Mouse (Mus musculus): ENCODE measurements at regions not wholly inside any gene's neighbourhood (a gene's known extent, or its start where the extent isn't known, plus 50 kb on each side); places are given as distances from the start of the nearest gene placed in this dataset.

DNA sequence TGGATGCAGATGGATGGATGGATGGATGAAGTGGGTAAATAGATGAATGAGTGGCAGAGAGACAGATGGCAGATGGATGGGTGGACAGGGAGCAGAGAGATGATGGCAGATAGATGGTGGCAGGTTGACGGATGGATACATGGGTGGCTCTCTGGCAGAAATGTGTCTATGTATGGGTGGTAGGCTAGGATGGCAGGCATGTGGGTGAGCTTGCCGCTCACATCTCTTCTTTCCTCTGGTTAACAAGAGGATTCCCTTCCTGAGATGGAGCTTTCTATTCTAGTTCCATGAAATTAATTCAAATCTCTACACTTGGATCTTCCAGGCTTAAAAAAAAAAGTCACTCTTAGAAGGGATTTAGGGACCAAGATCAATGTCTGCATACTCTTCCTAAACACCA lies 101.1 kb downstream of the Cyp26b1 start:
- TF ChIP-seq CTCF (IDR thresholded peaks at IDR 0.05; ENCODE audit: low read depth), result no peak
- Histone ChIP-seq H3K27ac (ENCODE audit: low read depth, low read length) (no peak overlapping the region), H3K4me3 (ENCODE audit: low read depth, low read length) (no peak overlapping the region), H3K9ac (ENCODE audit: low read depth, low read length) (no peak overlapping the region), H3K9me3 (ENCODE audit: control insufficient read depth) (no peaks in the 10 kb centered on the region), H3K4me1 (replicated peaks; ENCODE audit: control insufficient read depth, insufficient read depth, low read length) (peaks cover 6% of the 10 kb centered on the region; the same call in 1 of the 2 replicates), H3K4me2 (replicated peaks; ENCODE audit: low read depth) (no peak overlapping the region), H3K27me3 (replicated peaks; ENCODE audit: control insufficient read depth, insufficient read depth, low read length) (no peaks in the 10 kb centered on the region), H3K36me3 (ENCODE audit: control insufficient read depth, insufficient read depth) (no peaks in the 10 kb centered on the region)
- ATAC-seq, result no peak
- WGBS, result 95% methylated on average over 2 of the region's 2 CpGs

GRCm38 (mm10) chr6:84491106-84491505 lies 102.6 kb downstream of the Cyp26b1 start:
- H3K9me3 ChIP-seq (ENCODE audit: control insufficient read depth), result no peaks in the 10 kb centered on the region
- no peak for ATAC-seq
- H3K36me3 ChIP-seq (ENCODE audit: control insufficient read depth, insufficient read depth), result no peaks in the 10 kb centered on the region
- no peak for TF ChIP-seq CTCF (IDR thresholded peaks at IDR 0.05; ENCODE audit: low read depth)
- no peaks in the 10 kb centered on the region for H3K27me3 ChIP-seq (replicated peaks; ENCODE audit: control insufficient read depth, insufficient read depth, low read length)
- no peak overlapping the region for H3K27ac ChIP-seq (ENCODE audit: low read depth, low read length)
- H3K4me1 ChIP-seq (replicated peaks; ENCODE audit: control insufficient read depth, insufficient read depth, low read length), result peaks cover 6% of the 10 kb centered on the region; the same call in 1 of the 2 replicates
- H3K4me3 ChIP-seq (ENCODE audit: low read depth, low read length), result no peak overlapping the region
- WGBS, result 82% methylated on average over 5 of the region's 5 CpGs
- H3K4me2 ChIP-seq (replicated peaks; ENCODE audit: low read depth), result no peak overlapping the region
- H3K9ac ChIP-seq (ENCODE audit: low read depth, low read length), result no peak overlapping the region

DNA sequence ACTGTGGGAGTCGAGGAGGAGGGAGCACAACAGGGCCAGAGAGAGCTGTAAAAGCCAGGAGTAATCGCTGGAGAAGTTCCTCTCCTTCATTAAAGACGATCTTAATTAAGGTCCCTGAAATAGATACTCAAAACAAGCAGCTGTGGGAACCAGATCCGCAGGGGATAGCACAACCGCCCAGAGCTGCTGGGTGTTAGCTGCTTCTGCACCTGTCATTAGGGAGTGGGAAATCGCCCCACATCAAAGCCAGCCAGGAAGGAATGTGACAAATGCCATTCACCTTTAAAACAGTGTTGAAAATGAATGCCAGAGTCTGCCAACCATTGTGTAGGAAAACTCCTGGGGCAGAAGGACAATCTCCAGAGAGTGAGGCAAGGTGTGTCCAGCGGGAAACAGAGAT lies 112.5 kb downstream of the Cyp26b1 start:
- Histone ChIP-seq H3K27ac (ENCODE audit: low read depth, low read length) (no peak overlapping the region), H3K36me3 (ENCODE audit: control insufficient read depth, insufficient read depth) (no peaks in the 10 kb centered on the region), H3K4me2 (replicated peaks; ENCODE audit: low read depth) (no peak overlapping the region), H3K9ac (ENCODE audit: low read depth, low read length) (no peak overlapping the region), H3K9me3 (ENCODE audit: control insufficient read depth) (no peaks in the 10 kb centered on the region), H3K4me3 (ENCODE audit: low read depth, low read length) (no peak overlapping the region), H3K27me3 (replicated peaks; ENCODE audit: control insufficient read depth, insufficient read depth, low read length) (no peaks in the 10 kb centered on the region; the same call in 1 of the 2 replicates), H3K4me1 (replicated peaks; ENCODE audit: control insufficient read depth, insufficient read depth, low read length) (no peaks in the 10 kb centered on the region)
- no peak for TF ChIP-seq CTCF (IDR thresholded peaks at IDR 0.05; ENCODE audit: low read depth)
- WGBS, result 35% methylated on average over 7 of the region's 7 CpGs
- ATAC-seq, result no peak

DNA sequence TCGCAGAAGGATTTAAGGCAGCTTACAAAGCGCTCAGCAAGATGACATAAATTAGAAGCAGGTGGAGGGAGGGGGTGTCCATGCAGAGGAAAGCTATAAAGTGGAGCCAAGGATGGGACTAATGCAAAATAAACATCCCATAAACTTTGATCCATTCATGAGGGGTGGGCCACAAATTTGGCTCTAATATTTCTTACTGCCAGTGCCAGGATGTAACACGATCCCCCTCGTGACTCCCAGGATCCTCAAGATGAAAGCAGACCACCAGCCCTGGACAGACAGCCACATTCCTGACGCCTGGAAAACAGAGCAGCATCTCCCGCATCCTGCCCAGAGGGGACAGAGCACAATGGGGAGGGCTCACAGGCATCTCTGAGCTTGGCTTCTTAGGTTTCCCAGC lies 116.6 kb downstream of the Cyp26b1 start:
- H3K27me3 ChIP-seq (replicated peaks; ENCODE audit: control insufficient read depth, insufficient read depth, low read length), result no peaks in the 10 kb centered on the region; the same call in 1 of the 2 replicates
- no peak for ATAC-seq
- H3K4me1 ChIP-seq (replicated peaks; ENCODE audit: control insufficient read depth, insufficient read depth, low read length), result no peaks in the 10 kb centered on the region
- WGBS, result 45% methylated on average over 6 of the region's 6 CpGs
- no peaks in the 10 kb centered on the region for H3K9me3 ChIP-seq (ENCODE audit: control insufficient read depth)
- H3K27ac ChIP-seq (ENCODE audit: low read depth, low read length), result no peak overlapping the region
- no peak overlapping the region for H3K4me2 ChIP-seq (replicated peaks; ENCODE audit: low read depth)
- no peaks in the 10 kb centered on the region for H3K36me3 ChIP-seq (ENCODE audit: control insufficient read depth, insufficient read depth)
- no peak overlapping the region for H3K4me3 ChIP-seq (ENCODE audit: low read depth, low read length)
- no peak for TF ChIP-seq CTCF (IDR thresholded peaks at IDR 0.05; ENCODE audit: low read depth)
- H3K9ac ChIP-seq (ENCODE audit: low read depth, low read length), result no peak overlapping the region

- no peak overlapping the region for H3K9ac ChIP-seq (ENCODE audit: low read depth, low read length)
- H3K36me3 ChIP-seq (ENCODE audit: control insufficient read depth, insufficient read depth), result no peaks in the 10 kb centered on the region
- no peak overlapping the region for H3K27ac ChIP-seq (ENCODE audit: low read depth, low read length)
- no peak overlapping the region for H3K4me2 ChIP-seq (replicated peaks; ENCODE audit: low read depth)
- WGBS, result 56% methylated on average over 9 of the region's 9 CpGs
- H3K9me3 ChIP-seq (ENCODE audit: control insufficient read depth), result no peaks in the 10 kb centered on the region
- ATAC-seq, result no peak
- H3K4me3 ChIP-seq (ENCODE audit: low read depth, low read length), result no peak overlapping the region
- no peaks in the 10 kb centered on the region; the same call in 1 of the 2 replicates for H3K27me3 ChIP-seq (replicated peaks; ENCODE audit: control insufficient read depth, insufficient read depth, low read length)
- H3K4me1 ChIP-seq (replicated peaks; ENCODE audit: control insufficient read depth, insufficient read depth, low read length), result no peaks in the 10 kb centered on the region
- TF ChIP-seq CTCF (IDR thresholded peaks at IDR 0.05; ENCODE audit: low read depth), result no peak
Observed at GRCm38 (mm10) chr6:84476466-84476865, 117.2 kb downstream of the Cyp26b1 start.

GRCm38 (mm10) chr6:84474835-84475234 lies 118.9 kb downstream of the Cyp26b1 start:
- no peaks in the 10 kb centered on the region for H3K4me1 ChIP-seq (replicated peaks; ENCODE audit: control insufficient read depth, insufficient read depth, low read length)
- no peaks in the 10 kb centered on the region for H3K36me3 ChIP-seq (ENCODE audit: control insufficient read depth, insufficient read depth)
- H3K4me2 ChIP-seq (replicated peaks; ENCODE audit: low read depth), result no peak overlapping the region
- no peak for ATAC-seq
- no peaks in the 10 kb centered on the region for H3K27me3 ChIP-seq (replicated peaks; ENCODE audit: control insufficient read depth, insufficient read depth, low read length)
- no peak overlapping the region for H3K9ac ChIP-seq (ENCODE audit: low read depth, low read length)
- TF ChIP-seq CTCF (IDR thresholded peaks at IDR 0.05; ENCODE audit: low read depth), result no peak
- H3K4me3 ChIP-seq (ENCODE audit: low read depth, low read length), result no peak overlapping the region
- no peaks in the 10 kb centered on the region for H3K9me3 ChIP-seq (ENCODE audit: control insufficient read depth)
- H3K27ac ChIP-seq (ENCODE audit: low read depth, low read length), result no peak overlapping the region

GRCm38 (mm10) chr6:84473171-84473570 lies 120.5 kb downstream of the Cyp26b1 start:
- Histone ChIP-seq H3K9ac (ENCODE audit: low read depth, low read length) (no peak overlapping the region), H3K4me1 (replicated peaks; ENCODE audit: control insufficient read depth, insufficient read depth, low read length) (no peaks in the 10 kb centered on the region), H3K4me3 (ENCODE audit: low read depth, low read length) (no peak overlapping the region), H3K27ac (ENCODE audit: low read depth, low read length) (no peak overlapping the region), H3K27me3 (replicated peaks; ENCODE audit: control insufficient read depth, insufficient read depth, low read length) (no peaks in the 10 kb centered on the region), H3K4me2 (replicated peaks; ENCODE audit: low read depth) (no peak overlapping the region), H3K9me3 (ENCODE audit: control insufficient read depth) (no peaks in the 10 kb centered on the region), H3K36me3 (ENCODE audit: control insufficient read depth, insufficient read depth) (no peaks in the 10 kb centered on the region)
- 74% methylated on average over 3 of the region's 3 CpGs for WGBS
- no peak for ATAC-seq
- no peak for TF ChIP-seq CTCF (IDR thresholded peaks at IDR 0.05; ENCODE audit: low read depth)

Data from intestine, postnatal 0 days (tissue).